Mouse (Mus musculus): Measurements from ENCODE around the gene Galnt12. TPM values are rescaled to one million over a fixed set of nuclear protein-coding genes. Genes with fewer than 3 reads are reported as not detected.

Galnt12 gene
- polyA plus RNA-seq, 1 experiment, result 2.4 TPM

GRCm38 (mm10) chr4:47103561-47103960, 11.9 kb downstream of the Galnt12 start:
- Histone ChIP-seq H3K4me3 (ENCODE audit: control insufficient read depth, low read depth, low read length) (no peak overlapping the region), H3K4me1 (ENCODE audit: control insufficient read depth, insufficient read depth, low read length) (no peaks in the 10 kb centered on the region), H3K27me3 (ENCODE audit: control insufficient read depth, insufficient read depth, low read length) (no peaks in the 10 kb centered on the region), H3K27ac (ENCODE audit: control insufficient read depth, insufficient read depth, low read depth, low read length) (no peak overlapping the region), H3K36me3 (ENCODE audit: control insufficient read depth, insufficient read depth, low read length) (no peaks in the 10 kb centered on the region)
- TF ChIP-seq POLR2A (IDR thresholded peaks at IDR 0.05; ENCODE audit: control insufficient read depth, low read depth, low read length) (no peak), CTCF (IDR thresholded peaks at IDR 0.05; ENCODE audit: control insufficient read depth, insufficient read depth, insufficient replicate concordance, low read depth, low read length) (no peak)

DNA sequence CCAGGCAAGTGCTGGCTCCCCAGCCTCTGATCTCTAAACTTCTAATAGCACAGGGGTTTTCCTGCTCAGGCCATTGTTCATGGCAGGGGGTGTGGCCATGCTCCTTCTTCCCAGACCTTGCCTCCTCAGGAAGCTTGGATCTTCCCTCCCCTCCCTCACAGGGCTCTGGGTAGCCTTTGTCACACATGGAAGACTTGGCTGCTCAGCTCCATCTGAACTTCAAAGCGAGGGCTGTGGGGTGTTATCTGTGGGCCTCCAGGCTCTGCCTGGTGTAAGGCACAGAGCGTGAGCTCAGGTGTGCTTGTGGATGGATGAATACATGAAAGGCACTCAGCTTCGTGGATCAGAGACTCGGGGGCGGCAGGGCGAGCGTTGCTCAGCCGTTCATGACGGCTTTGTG, 20.2 kb downstream of the Galnt12 start:
- Histone ChIP-seq H3K4me1 (ENCODE audit: control insufficient read depth, insufficient read depth, low read length) (no peaks in the 10 kb centered on the region; the same call in 1 of the 2 replicates), H3K36me3 (ENCODE audit: control insufficient read depth, insufficient read depth, low read length) (no peaks in the 10 kb centered on the region), H3K27me3 (ENCODE audit: control insufficient read depth, insufficient read depth, low read length) (no peaks in the 10 kb centered on the region), H3K27ac (ENCODE audit: control insufficient read depth, insufficient read depth, low read depth, low read length) (no peak overlapping the region), H3K4me3 (ENCODE audit: control insufficient read depth, low read depth, low read length) (no peak overlapping the region)
- no peak for TF ChIP-seq CTCF (IDR thresholded peaks at IDR 0.05; ENCODE audit: control insufficient read depth, insufficient read depth, insufficient replicate concordance, low read depth, low read length)
- no peak for TF ChIP-seq POLR2A (IDR thresholded peaks at IDR 0.05; ENCODE audit: control insufficient read depth, low read depth, low read length)

- no peaks in the 10 kb centered on the region; the same call in 1 of the 2 replicates for H3K4me1 ChIP-seq (ENCODE audit: control insufficient read depth, insufficient read depth, low read length)
- H3K36me3 ChIP-seq (ENCODE audit: control insufficient read depth, insufficient read depth, low read length), result no peaks in the 10 kb centered on the region
- H3K27me3 ChIP-seq (ENCODE audit: control insufficient read depth, insufficient read depth, low read length), result no peaks in the 10 kb centered on the region
- no peak for TF ChIP-seq CTCF (IDR thresholded peaks at IDR 0.05; ENCODE audit: control insufficient read depth, insufficient read depth, insufficient replicate concordance, low read depth, low read length)
- no peak for TF ChIP-seq POLR2A (IDR thresholded peaks at IDR 0.05; ENCODE audit: control insufficient read depth, low read depth, low read length)
- H3K27ac ChIP-seq (ENCODE audit: control insufficient read depth, insufficient read depth, low read depth, low read length), result no peak overlapping the region
- H3K4me3 ChIP-seq (ENCODE audit: control insufficient read depth, low read depth, low read length), result no peak overlapping the region
These were observed 20.9 kb downstream of the Galnt12 start for GRCm38 (mm10) chr4:47112560-47112959.

DNA sequence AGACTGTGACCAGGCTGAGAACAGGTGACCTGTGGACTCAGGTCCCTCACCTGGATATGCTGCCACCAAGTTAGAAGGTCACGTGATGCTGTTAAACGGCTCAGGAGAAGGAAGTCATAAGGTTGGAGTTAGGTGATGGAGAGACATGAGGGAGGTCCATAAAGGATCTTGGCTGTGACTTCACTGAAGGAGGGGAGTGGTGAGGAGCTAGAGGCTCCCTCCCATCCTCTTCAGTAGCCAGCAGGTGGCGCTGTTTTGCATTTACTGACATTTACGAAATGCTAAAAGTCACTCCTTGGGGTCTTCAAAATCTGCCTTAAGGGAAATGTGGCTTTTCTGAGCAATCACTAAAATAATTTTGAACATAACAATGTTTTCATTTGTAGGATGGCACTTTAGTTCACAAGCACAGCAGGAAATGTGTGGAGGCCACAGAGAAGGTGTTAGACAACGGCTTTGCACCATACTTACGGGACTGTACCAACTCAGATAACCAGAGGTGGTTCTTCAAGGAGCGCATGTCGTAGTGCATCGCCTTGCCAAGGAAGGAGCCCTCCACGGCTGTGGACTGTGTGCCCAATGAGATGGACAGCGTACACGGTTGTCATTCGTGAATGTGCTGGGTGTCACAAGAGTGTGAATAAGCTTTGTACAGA, 30.5 kb downstream of the Galnt12 start:
- peak; percentile 64; the same call in 1 of the 2 replicates for TF ChIP-seq CTCF (IDR thresholded peaks at IDR 0.05; ENCODE audit: control insufficient read depth, insufficient read depth, insufficient replicate concordance, low read depth, low read length)
- TF ChIP-seq POLR2A (IDR thresholded peaks at IDR 0.05; ENCODE audit: control insufficient read depth, low read depth, low read length), result no peak
- no peaks in the 10 kb centered on the region for H3K4me1 ChIP-seq (ENCODE audit: control insufficient read depth, insufficient read depth, low read length)
- H3K36me3 ChIP-seq (ENCODE audit: control insufficient read depth, insufficient read depth, low read length), result no peaks in the 10 kb centered on the region
- no peaks in the 10 kb centered on the region for H3K27me3 ChIP-seq (ENCODE audit: control insufficient read depth, insufficient read depth, low read length)
- H3K27ac ChIP-seq (ENCODE audit: control insufficient read depth, insufficient read depth, low read depth, low read length), result no peak overlapping the region
- no peak overlapping the region for H3K4me3 ChIP-seq (ENCODE audit: control insufficient read depth, low read depth, low read length)

DNA sequence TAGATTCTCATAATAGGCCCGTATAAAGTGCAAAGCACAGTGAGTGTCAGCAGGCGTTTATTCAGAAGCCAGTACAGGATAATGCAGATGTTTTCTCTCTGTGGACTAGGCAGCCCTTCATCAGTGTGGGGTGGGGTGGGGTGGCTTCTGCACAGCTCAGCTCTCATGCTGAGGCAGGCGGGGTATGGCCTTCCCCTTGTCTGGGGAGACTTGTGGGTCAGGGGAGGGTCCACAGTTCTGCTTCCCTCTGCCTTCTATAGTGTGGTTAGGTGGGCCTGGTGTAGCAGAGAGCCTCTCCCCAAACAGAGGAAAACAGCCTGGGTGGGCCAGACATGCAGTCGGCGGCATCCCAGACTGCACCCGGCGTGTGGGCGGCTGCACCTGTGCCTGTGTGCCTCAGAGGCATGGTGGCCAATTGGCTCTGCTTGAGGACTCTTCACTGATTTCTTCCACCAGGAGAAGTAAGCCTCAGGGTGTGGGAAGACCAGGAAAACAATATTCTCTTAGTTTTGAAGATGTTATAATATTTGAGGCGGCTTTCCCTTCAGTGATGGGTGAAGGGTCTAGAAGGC, 32.5 kb downstream of the Galnt12 start:
- Histone ChIP-seq H3K27ac (ENCODE audit: control insufficient read depth, insufficient read depth, low read depth, low read length) (no peak overlapping the region), H3K4me1 (ENCODE audit: control insufficient read depth, insufficient read depth, low read length) (no peaks in the 10 kb centered on the region), H3K36me3 (ENCODE audit: control insufficient read depth, insufficient read depth, low read length) (no peaks in the 10 kb centered on the region), H3K27me3 (ENCODE audit: control insufficient read depth, insufficient read depth, low read length) (no peaks in the 10 kb centered on the region), H3K4me3 (ENCODE audit: control insufficient read depth, low read depth, low read length) (no peak overlapping the region)
- TF ChIP-seq CTCF (IDR thresholded peaks at IDR 0.05; ENCODE audit: control insufficient read depth, insufficient read depth, insufficient replicate concordance, low read depth, low read length), result no peak
- no peak for TF ChIP-seq POLR2A (IDR thresholded peaks at IDR 0.05; ENCODE audit: control insufficient read depth, low read depth, low read length)

- no peaks in the 10 kb centered on the region for H3K4me1 ChIP-seq (ENCODE audit: control insufficient read depth, insufficient read depth, low read length)
- no peak overlapping the region for H3K4me3 ChIP-seq (ENCODE audit: control insufficient read depth, low read depth, low read length)
- no peaks in the 10 kb centered on the region for H3K27me3 ChIP-seq (ENCODE audit: control insufficient read depth, insufficient read depth, low read length)
- H3K27ac ChIP-seq (ENCODE audit: control insufficient read depth, insufficient read depth, low read depth, low read length), result no peak overlapping the region
- TF ChIP-seq POLR2A (IDR thresholded peaks at IDR 0.05; ENCODE audit: control insufficient read depth, low read depth, low read length), result no peak
- TF ChIP-seq CTCF (IDR thresholded peaks at IDR 0.05; ENCODE audit: control insufficient read depth, insufficient read depth, insufficient replicate concordance, low read depth, low read length), result peak; percentile 43; the same call in 1 of the 2 replicates
- H3K36me3 ChIP-seq (ENCODE audit: control insufficient read depth, insufficient read depth, low read length), result no peaks in the 10 kb centered on the region
These were observed 36.8 kb downstream of the Galnt12 start for GRCm38 (mm10) chr4:47128515-47128914.

DNA sequence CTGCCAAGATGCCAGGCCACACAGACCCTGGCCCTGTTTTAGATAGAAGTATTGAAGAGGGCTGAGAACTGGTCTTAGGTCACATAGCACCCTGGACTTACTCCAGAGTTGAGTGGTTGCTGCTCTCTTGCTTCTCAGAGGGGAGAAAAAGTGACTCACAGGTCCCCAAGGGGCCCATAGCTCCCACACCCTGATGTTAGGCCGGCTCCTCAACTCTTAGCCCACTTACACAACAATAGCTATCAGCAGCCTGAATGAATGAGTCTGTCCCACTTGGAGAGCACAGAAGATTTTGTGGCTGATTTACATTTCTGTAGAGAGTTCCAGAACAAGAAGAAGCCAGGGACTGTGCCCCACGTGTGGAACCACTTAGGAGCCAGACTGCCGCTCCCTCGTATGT, 37.9 kb downstream of the Galnt12 start:
- Histone ChIP-seq H3K4me3 (ENCODE audit: control insufficient read depth, low read depth, low read length) (no peak overlapping the region), H3K27ac (ENCODE audit: control insufficient read depth, insufficient read depth, low read depth, low read length) (no peak overlapping the region), H3K36me3 (ENCODE audit: control insufficient read depth, insufficient read depth, low read length) (no peaks in the 10 kb centered on the region), H3K4me1 (ENCODE audit: control insufficient read depth, insufficient read depth, low read length) (no peaks in the 10 kb centered on the region), H3K27me3 (ENCODE audit: control insufficient read depth, insufficient read depth, low read length) (no peaks in the 10 kb centered on the region)
- TF ChIP-seq POLR2A (IDR thresholded peaks at IDR 0.05; ENCODE audit: control insufficient read depth, low read depth, low read length) (no peak), CTCF (IDR thresholded peaks at IDR 0.05; ENCODE audit: control insufficient read depth, insufficient read depth, insufficient replicate concordance, low read depth, low read length) (no peak)

All from testis, adult 2 months (tissue).